8 mouse cellular contexts compared by ENCODE assay signal in the genomic region with DNA sequence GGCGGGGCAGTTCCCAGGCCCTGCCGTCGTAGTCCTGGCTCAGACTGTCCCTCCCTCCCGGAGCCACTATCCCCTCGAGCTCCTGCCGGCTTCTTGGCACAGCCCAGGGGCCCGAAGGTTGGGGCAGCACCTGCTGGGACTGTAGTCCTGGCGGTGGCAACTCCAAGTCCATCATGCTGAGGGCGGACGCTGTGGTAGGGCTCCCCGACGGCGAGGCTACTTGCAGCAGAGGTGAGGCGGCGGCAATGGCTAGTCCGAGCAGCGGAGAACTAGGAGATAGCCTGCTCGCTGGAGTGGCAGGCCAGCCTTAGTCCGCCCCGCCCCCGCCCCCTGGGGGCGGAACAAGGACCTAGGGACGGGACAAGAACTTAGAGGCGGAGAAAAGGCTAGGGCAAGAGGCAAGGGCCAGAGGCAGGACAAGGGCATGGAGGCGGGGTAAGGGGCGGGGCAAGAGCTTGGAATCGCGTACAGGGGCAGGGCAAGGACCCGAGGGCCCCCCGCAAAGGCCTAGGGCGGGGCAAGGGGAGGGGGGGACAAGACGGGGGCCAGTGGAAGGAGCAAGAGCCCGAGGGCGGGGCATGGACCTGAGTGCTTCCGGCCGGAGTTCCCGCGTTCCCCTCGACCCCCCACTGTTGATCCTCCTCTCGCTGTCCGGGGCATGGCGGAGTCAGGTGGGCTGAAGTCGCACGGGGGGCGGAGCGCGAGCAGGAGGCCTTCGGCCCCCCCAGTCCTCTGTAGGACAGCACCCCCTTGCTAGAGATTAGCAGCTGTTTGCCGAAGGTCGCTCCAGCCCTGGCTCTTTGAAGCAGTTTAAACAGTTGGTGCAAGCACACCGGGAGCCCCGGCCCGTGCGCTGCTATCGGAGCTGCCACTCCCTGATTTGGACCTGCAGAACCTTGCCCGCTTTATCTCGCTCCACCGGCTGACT. TPM values are rescaled to one million over a fixed set of nuclear protein-coding genes. Genes with fewer than 3 reads are reported as not detected.
A peak's percentile ranks its signal among the peaks of the same experiment; 100 is the strongest.
DNase-seq lines count a peak whose midpoint lies in the region; ATAC-seq and TF ChIP-seq lines count a peak whose summit lies in the region.

Gene Nfe2l2, minus strand, starts transcription at position 408 of the 928 bp plus-strand sequence.

- POLR2A ChIA-PET in Patski (lab: Charles Lee) = interaction anchor here (0.6 to 3.1 kb wide), 10 partner anchors 10 to 759 kb away, joined by 3 to 8 read pairs (median 4); no protein-coding TSS in a partner anchor

- CTCF ChIA-PET in Patski (lab: Charles Lee) = no interaction called here

- H3K9ac ChIP-seq in hindbrain, embryonic 13.5 days = peak within 1 kb of the TSS; percentile 71

- H3K4me3 ChIP-seq in hindbrain, embryonic 13.5 days = peak within 1 kb of the TSS; percentile 53

- peak within 1 kb of the TSS; percentile 81 for H3K27ac ChIP-seq in hindbrain, embryonic 13.5 days

- no peak for TF ChIP-seq CTCF in Patski (IDR thresholded peaks at IDR 0.05)

- WGBS in hindbrain, embryonic 13.5 days = under 1% methylated on average over 52 of the region's 58 CpGs

- no peaks in the 10 kb centered on the region for H3K27me3 ChIP-seq in Patski
- peaks cover 9% of the 10 kb centered on the region for H3K27me3 ChIP-seq in hindbrain, embryonic 13.5 days

- H3K36me3 ChIP-seq in hindbrain, embryonic 13.5 days = no peaks in the 10 kb centered on the region

- peaks cover 29% of the 10 kb centered on the region for H3K4me1 ChIP-seq in hindbrain, embryonic 13.5 days (replicated peaks)

- in situ Hi-C loops in Patski (cut with MboI; ENCODE audit: low pct_unique_long_range_greater_than_20kb) = no loop called here

- DNase-seq in Patski (ENCODE audit: low read depth, low spot score) = no peak
- peak; percentile 67 to 82 for DNase-seq in cerebellum, postnatal 14 days
- peak; percentile 75 to 84 for DNase-seq in frontal cortex, postnatal 14 days (ENCODE audit: low spot score in 2 of 2)
- DNase-seq in layer of hippocampus, postnatal 25 days (ENCODE audit: extremely low spot score in 1 of 2, low spot score in 1 of 2) = peak; percentile 28 to 59
- peak; percentile 100 for DNase-seq in lung, postnatal 25 days (ENCODE audit: low spot score)
- DNase-seq in retina, embryonic 14.5 days (ENCODE audit: low spot score) = peak; percentile 94
- DNase-seq in thymus, postnatal 4 days = peak; percentile 92

- ATAC-seq in Patski = peak; percentile 93
- ATAC-seq in hindbrain, embryonic 13.5 days (ENCODE audit: low FRiP score) = peak; percentile 86

- peak within 1 kb of the TSS; percentile 80 for H3K4me2 ChIP-seq in hindbrain, embryonic 13.5 days

- no peaks in the 10 kb centered on the region for H3K9me3 ChIP-seq in hindbrain, embryonic 13.5 days

RNA-seq across cellular contexts. Expression of gene Nfe2l2, which starts in this region (rescaled TPM):
- 87.3 TPM for polyA plus RNA-seq in Patski (2021)
- 12.9 and 13.6 TPM in 2 replicates for polyA plus RNA-seq in hindbrain, embryonic 13.5 days (2015; fragmentation: Nextera tagmentation; extraction: Ambion mirVana)
- total RNA-seq in layer of hippocampus, postnatal 25 days (2021) = 10 to 100 TPM; 12.1 to 12.3 TPM
